Mouse (Mus musculus): ENCODE measurements around the gene Mki67. TPM values are rescaled to one million over a fixed set of nuclear protein-coding genes. Genes with fewer than 3 reads are reported as not detected.

Mki67 gene
- polyA plus RNA-seq, 1 experiment from 2014 or later: 46.9 TPM

- peak overlapping the region; percentile 65; the same call in 1 of the 2 replicates for H3K27ac ChIP-seq (replicated peaks)
- WGBS: 80% methylated on average over 9 of the region's 9 CpGs
These were observed 18.9 kb upstream of the Mki67 start for GRCm38 (mm10) chr7:135734911-135735646.

DNA sequence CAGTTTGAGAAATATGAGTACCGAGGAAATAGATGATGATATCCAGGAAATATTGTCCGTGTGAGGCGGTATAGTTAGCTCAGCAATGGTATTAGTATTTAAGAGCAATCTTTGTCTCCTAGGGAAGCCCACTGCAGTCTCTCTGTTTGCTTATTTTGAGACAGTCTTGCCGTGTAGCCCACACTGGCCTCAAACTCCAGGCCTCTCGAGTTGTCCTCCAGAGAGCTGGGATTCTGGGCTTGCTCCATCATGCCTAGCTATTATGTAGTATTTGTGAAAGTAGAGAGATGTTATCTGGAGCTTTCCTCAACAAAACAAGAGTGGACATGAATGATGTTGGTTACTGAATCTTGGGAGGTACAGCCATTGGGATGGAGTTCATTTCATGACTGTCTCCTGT lies 18.2 kb upstream of the Mki67 start:
- Histone ChIP-seq H3K36me3 (replicated peaks) (no peaks in the 10 kb centered on the region), H3K27ac (replicated peaks) (no peak overlapping the region), H3K27me3 (replicated peaks; ENCODE audit: low read depth, poor library complexity, severe bottlenecking) (no peaks in the 10 kb centered on the region), H3K4me3 (no peak overlapping the region), H3K4me1 (peaks cover 11% of the 10 kb centered on the region), H3K9me3 (no peaks in the 10 kb centered on the region)
- WGBS: 88% methylated on average over 5 of the region's 5 CpGs
- no peak for DNase-seq (ENCODE audit: low spot score)

More at GRCm38 (mm10) chr7:135734911-135735646, 18.9 kb upstream of the Mki67 start:
- Histone ChIP-seq H3K4me1 (peaks cover 11% of the 10 kb centered on the region), H3K27me3 (replicated peaks; ENCODE audit: low read depth, poor library complexity, severe bottlenecking) (no peaks in the 10 kb centered on the region), H3K9me3 (no peaks in the 10 kb centered on the region), H3K36me3 (replicated peaks) (no peaks in the 10 kb centered on the region), H3K4me3 (no peak overlapping the region)
- DNase-seq (ENCODE audit: low spot score): peak; percentile 30

DNA sequence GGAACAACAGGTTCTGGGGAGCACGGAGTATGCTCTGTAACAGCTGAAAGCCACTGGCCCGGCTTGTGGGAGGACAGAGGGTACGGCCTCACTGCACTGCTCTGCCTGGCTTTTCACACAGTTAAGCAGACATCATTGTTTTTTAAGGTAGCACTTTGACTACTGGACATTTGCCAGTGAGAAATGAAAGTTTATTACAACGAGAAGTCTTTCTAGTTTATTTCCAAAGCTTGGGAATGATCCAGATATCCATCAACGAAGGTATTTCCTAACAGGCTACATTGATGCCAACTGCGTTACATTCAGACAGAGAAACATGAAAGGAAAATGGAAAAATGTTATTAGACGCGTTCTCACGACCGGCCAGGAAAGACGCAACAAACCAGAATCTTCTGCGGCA lies 11.9 kb upstream of the Mki67 start:
- no peaks in the 10 kb centered on the region for H3K9me3 ChIP-seq
- WGBS: 93% methylated on average over 12 of the region's 12 CpGs
- H3K36me3 ChIP-seq (replicated peaks): no peaks in the 10 kb centered on the region
- no peaks in the 10 kb centered on the region for H3K4me1 ChIP-seq
- H3K27ac ChIP-seq (replicated peaks): no peak overlapping the region
- DNase-seq (ENCODE audit: low spot score): no peak
- no peak overlapping the region for H3K4me3 ChIP-seq
- H3K27me3 ChIP-seq (replicated peaks; ENCODE audit: low read depth, poor library complexity, severe bottlenecking): no peaks in the 10 kb centered on the region

DNA sequence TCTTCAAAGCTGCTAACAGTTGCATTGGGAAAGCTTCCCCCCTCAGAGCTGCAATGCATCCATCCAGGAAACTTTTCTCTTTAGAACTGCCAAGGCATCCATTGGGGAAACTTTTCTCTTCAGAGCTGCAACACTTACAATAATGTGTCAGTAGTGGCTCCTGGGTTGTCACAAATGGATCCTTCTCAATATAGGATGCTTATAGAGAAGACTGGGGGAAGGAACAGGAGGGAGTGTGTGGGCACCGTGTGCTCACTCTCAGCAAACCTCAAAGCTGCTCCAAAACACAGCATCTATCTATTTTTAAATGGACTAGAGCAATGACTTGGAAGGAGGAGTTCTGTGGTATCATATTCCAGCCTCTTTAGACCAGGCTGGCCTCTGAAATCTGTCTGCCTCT lies 10.5 kb upstream of the Mki67 start:
- Histone ChIP-seq H3K36me3 (replicated peaks) (no peaks in the 10 kb centered on the region), H3K4me3 (no peak overlapping the region), H3K4me1 (no peaks in the 10 kb centered on the region), H3K27ac (replicated peaks) (no peak overlapping the region), H3K9me3 (no peaks in the 10 kb centered on the region), H3K27me3 (replicated peaks; ENCODE audit: low read depth, poor library complexity, severe bottlenecking) (no peaks in the 10 kb centered on the region)
- no peak for DNase-seq (ENCODE audit: low spot score)
- WGBS: 93% methylated on average over 1 of the region's 1 CpGs

GRCm38 (mm10) chr7:135723672-135724341 lies 7.6 kb upstream of the Mki67 start:
- H3K9me3 ChIP-seq: no peaks in the 10 kb centered on the region
- DNase-seq (ENCODE audit: low spot score): no peak
- H3K4me3 ChIP-seq: no peak overlapping the region
- no peaks in the 10 kb centered on the region for H3K4me1 ChIP-seq
- no peaks in the 10 kb centered on the region for H3K36me3 ChIP-seq (replicated peaks)
- H3K27ac ChIP-seq (replicated peaks): no peak overlapping the region
- no peaks in the 10 kb centered on the region for H3K27me3 ChIP-seq (replicated peaks; ENCODE audit: low read depth, poor library complexity, severe bottlenecking)
- WGBS: 74% methylated on average over 6 of the region's 6 CpGs

- WGBS: 89% methylated on average over 6 of the region's 6 CpGs
- H3K4me3 ChIP-seq: no peak overlapping the region
- peak overlapping the region; percentile 45; the same call in 1 of the 2 replicates for H3K27ac ChIP-seq (replicated peaks)
- H3K27me3 ChIP-seq (replicated peaks; ENCODE audit: low read depth, poor library complexity, severe bottlenecking): no peaks in the 10 kb centered on the region
- H3K36me3 ChIP-seq (replicated peaks): no peaks in the 10 kb centered on the region
- H3K9me3 ChIP-seq: no peaks in the 10 kb centered on the region
- DNase-seq (ENCODE audit: low spot score): no peak
- no peaks in the 10 kb centered on the region for H3K4me1 ChIP-seq
These were observed 6.1 kb upstream of the Mki67 start for GRCm38 (mm10) chr7:135722011-135722838.

DNA sequence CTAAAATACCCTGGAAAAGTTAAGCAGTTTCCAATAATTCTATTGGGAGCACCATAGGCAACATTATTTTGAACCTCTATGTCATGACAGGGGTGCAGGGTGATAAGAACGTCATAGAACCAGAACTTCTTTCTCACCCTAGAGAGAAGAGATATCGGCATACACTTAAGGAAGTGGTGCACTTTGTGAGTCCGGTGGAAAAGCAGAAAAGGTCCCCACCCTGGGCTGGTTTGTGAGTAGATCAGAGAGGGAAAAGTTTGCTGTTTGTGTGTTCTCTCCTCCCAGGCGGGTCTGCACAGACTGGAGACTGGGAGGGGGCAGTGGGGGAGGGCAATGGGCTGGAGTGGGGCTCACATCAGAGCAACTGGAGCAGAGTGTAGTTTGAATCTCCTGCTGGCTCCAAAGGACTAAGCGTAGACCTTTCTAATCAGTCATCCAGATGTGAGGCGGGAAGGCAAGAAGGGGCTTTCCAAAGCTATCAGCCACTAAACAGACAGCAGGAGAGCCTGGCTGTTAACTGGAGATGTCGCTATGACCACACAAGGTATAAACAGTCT lies 5.4 kb upstream of the Mki67 start:
- H3K4me3 ChIP-seq: no peak overlapping the region
- no peaks in the 10 kb centered on the region for H3K36me3 ChIP-seq (replicated peaks)
- DNase-seq (ENCODE audit: low spot score): no peak
- H3K9me3 ChIP-seq: no peaks in the 10 kb centered on the region
- 77% methylated on average over 7 of the region's 7 CpGs for WGBS
- peaks cover 5% of the 10 kb centered on the region; the same call in 1 of the 2 replicates for H3K4me1 ChIP-seq
- H3K27me3 ChIP-seq (replicated peaks; ENCODE audit: low read depth, poor library complexity, severe bottlenecking): no peaks in the 10 kb centered on the region
- no peak overlapping the region for H3K27ac ChIP-seq (replicated peaks)

DNA sequence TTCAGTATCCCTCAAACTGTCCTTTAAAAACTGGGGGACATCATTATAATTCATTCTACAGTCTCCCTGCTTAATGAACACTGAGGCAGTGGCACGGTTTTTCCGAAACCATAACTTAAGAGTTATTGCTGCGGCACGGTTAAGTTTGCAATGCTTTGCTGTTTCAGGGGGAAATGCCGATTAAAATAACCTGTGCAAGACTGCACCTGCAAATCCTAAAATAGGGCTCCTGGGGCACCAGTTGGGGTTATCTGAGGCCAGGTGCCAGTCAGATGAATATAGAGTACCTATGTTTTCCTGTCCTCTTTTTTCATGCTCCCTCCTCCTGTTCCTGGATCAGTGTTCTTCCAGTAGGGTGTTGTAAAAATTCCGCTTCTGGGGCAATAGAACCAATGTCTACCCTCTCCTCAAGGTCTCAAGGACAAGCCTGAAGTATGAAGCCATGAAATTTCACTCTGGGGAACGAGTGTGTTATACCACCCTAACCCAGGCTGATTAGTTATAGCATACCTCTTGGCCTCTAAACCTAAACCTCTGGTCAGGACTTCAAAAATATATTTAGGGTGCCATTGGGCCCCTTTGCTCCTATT lies 902 bp upstream of the Mki67 start:
- Histone ChIP-seq H3K4me1 (peaks cover 32% of the 10 kb centered on the region), H3K4me3 (peak overlapping the region; percentile 97), H3K9me3 (no peaks in the 10 kb centered on the region), H3K27me3 (replicated peaks; ENCODE audit: low read depth, poor library complexity, severe bottlenecking) (no peaks in the 10 kb centered on the region), H3K36me3 (replicated peaks) (peaks cover 17% of the 10 kb centered on the region), H3K27ac (replicated peaks) (peak overlapping the region; percentile 99)
- DNase-seq (ENCODE audit: low spot score): no peak
- WGBS: 72% methylated on average over 7 of the region's 7 CpGs

- Histone ChIP-seq H3K27me3 (replicated peaks; ENCODE audit: low read depth, poor library complexity, severe bottlenecking) (no peaks in the 10 kb centered on the region), H3K4me1 (peaks cover 32% of the 10 kb centered on the region), H3K9me3 (no peaks in the 10 kb centered on the region), H3K27ac (replicated peaks) (peak overlapping the region; percentile 99), H3K36me3 (replicated peaks) (peaks cover 20% of the 10 kb centered on the region), H3K4me3 (peak overlapping the region; percentile 97)
- DNase-seq (ENCODE audit: low spot score): peak; percentile 98
- under 1% methylated on average over 28 of the region's 28 CpGs for WGBS
These were observed 300 bp upstream of the Mki67 start for GRCm38 (mm10) chr7:135716445-135716877.

DNA sequence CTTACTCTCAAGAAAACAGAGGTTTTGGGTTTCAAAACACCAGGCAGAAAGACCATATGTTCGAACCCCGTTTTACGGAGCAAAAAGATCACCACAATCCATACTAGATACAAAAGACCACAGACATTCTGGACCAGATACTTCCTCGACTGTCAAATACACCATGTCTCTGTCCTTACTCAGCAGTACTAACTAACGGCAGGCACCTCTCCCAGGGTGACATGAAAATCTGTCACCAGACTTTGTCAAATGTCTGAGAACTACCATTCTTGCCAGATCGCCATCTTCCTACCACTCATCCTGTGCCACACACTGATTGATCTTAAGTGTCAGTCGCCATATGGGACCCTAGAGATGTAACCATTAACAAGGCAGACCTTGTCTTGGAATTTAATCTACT lies 995 bp downstream of the Mki67 start:
- peaks cover 29% of the 10 kb centered on the region for H3K36me3 ChIP-seq (replicated peaks)
- H3K27me3 ChIP-seq (replicated peaks; ENCODE audit: low read depth, poor library complexity, severe bottlenecking): no peaks in the 10 kb centered on the region
- peak overlapping the region; percentile 97 for H3K4me3 ChIP-seq
- WGBS: 2% methylated on average over 7 of the region's 7 CpGs
- H3K27ac ChIP-seq (replicated peaks): peak overlapping the region; percentile 99
- no peak for DNase-seq (ENCODE audit: low spot score)
- H3K4me1 ChIP-seq: peaks cover 32% of the 10 kb centered on the region
- H3K9me3 ChIP-seq: no peaks in the 10 kb centered on the region

DNA sequence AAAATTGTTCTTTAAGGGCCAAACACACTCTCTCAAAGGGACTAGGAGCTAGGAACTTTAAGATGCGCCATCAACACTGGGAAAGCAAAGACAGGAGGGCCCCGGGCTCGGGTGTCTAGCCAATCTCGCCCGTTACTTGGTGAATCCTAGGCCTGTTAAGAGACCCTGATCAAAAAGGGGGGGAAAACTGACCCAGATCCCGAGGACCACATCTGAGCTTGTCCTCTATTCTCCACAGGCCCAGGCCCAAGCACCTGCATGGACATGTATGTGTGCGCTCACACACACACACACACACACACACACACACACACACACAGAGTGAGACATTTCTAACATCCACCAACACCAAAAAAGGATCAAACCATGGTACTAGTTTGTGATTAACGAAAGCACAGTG lies 2.8 kb downstream of the Mki67 start:
- DNase-seq (ENCODE audit: low spot score): no peak
- Histone ChIP-seq H3K4me1 (peaks cover 32% of the 10 kb centered on the region), H3K9me3 (no peaks in the 10 kb centered on the region), H3K27me3 (replicated peaks; ENCODE audit: low read depth, poor library complexity, severe bottlenecking) (no peaks in the 10 kb centered on the region), H3K4me3 (peak overlapping the region; percentile 97), H3K27ac (replicated peaks) (no peak overlapping the region), H3K36me3 (replicated peaks) (peaks cover 48% of the 10 kb centered on the region)
- 84% methylated on average over 8 of the region's 8 CpGs for WGBS

GRCm38 (mm10) chr7:135712534-135712933 lies 3.6 kb downstream of the Mki67 start:
- H3K27ac ChIP-seq (replicated peaks): no peak overlapping the region
- peak overlapping the region; percentile 97 for H3K4me3 ChIP-seq
- 97% methylated on average over 1 of the region's 1 CpGs for WGBS
- no peak for DNase-seq (ENCODE audit: low spot score)
- H3K36me3 ChIP-seq (replicated peaks): peaks cover 55% of the 10 kb centered on the region
- no peaks in the 10 kb centered on the region for H3K9me3 ChIP-seq
- peaks cover 32% of the 10 kb centered on the region for H3K4me1 ChIP-seq
- H3K27me3 ChIP-seq (replicated peaks; ENCODE audit: low read depth, poor library complexity, severe bottlenecking): no peaks in the 10 kb centered on the region
